Mouse (Mus musculus) large intestine, adult 2 months (tissue): ENCODE data around the gene Galp. TPM values are rescaled to one million over a fixed set of nuclear protein-coding genes. Genes with fewer than 3 reads are reported as not detected.

Experiments used
- DNase-seq: peaks from one replicate; pipeline ENCODE4 v3.0.0-alpha.2; 2012; ENCODE audit warnings: low read depth, low spot score
- WGBS: fragments of 180-500 bp; shearing (Covaris S2); methylation state at CpG from one replicate; pipeline ENCODE4 v1.1.7; 2018; 5-methylcytosine and 5-hydroxymethylcytosine counted together
- polyA plus RNA-seq: library from polyadenylated mRNA; depleted of rRNA; stranded (reverse); fragments of >200 nt; gene quantifications from 2 replicates; pipeline ENCODE4 v1.2.3, GENCODE M21; 2012; rRNA removed

Galp gene
- 0.15 TPM in 1 of 2 replicates, not detected in the other for polyA plus RNA-seq

DNA sequence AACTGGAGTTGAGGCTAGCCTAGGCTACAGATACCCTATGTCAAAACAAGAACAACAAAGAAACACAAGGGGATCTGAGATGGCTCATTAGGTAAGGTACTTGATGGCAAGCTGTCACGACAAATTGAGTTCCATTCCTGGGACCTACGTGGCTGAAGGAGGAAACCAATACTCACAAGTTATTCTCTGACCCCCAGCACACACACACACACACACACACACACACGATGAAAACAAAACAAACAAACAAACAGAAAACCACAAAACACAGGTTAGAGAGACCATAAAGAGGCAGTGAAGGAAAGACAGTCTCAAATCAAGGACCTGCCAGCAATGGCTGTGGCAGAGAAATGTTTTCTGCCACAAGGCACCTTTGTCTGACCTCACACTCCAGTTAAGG is at the start of gene Galp:
Gene Galp, plus strand, starts transcription at position 301 of the 400 bp plus-strand sequence.
- no peak for DNase-seq
- 57% methylated on average over 3 of the region's 3 CpGs for WGBS

DNA sequence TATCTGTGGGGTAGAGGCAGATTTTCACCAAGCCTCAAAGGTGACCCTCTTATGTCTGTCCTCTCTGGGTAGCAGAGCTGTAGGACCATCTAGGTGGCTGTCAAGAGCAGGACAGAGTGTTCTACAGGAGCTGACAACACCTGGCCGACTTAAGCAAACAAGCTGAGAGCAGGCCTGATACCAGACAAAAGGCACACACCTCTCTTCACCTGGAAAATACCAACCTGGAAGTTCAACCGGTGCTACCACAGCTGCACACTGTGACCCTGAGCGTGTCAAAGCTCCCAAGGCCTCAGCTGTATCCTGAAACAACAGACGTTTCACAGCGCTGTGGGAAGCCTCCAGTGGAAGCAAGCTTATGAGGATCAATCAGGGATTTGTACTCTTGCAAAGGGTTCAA is 49.2 kb upstream of the Galp start:
- no peak for DNase-seq
- 22% methylated on average over 5 of the region's 5 CpGs for WGBS

DNA sequence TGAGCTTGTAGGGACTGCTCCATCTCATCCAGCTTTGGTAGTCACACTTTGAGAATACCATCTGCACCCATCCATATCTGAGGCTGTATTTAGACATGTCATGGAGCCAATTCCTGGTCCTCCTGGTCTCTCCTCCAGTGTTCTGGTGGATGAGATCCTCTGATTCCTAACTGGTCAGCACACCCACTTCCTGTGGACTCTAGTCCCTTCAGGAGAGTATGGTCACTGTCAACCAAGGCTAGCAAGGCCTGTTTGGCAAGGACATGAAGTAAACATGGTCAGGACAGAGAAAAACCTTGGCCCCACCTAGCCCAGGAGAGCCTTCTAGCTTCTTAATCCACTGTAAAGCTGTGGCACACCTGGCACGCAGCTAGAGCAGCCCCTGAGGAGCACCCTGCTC is 45.6 kb upstream of the Galp start:
- WGBS = 24% methylated on average over 1 of the region's 1 CpGs
- DNase-seq = no peak

DNA sequence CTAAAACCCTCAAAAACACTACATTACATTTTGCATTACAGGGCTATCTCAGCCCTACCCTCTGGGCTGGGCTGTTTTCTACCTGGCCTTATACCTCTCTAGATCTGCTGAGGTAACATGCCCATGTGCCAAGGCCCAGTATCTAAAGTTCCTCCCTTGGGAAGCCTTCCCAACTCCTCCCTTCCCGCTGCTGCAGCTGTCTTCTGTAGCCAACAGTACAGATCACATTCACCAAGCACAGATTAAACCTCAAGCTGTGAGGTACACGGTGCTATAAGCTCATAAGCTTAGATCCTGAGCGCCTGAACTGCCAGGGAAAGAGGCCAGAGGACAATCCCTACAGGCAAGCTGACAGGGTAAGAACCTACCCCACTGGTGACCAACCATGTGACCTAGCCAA is 44.9 kb upstream of the Galp start:
- WGBS = 28% methylated on average over 3 of the region's 3 CpGs

DNA sequence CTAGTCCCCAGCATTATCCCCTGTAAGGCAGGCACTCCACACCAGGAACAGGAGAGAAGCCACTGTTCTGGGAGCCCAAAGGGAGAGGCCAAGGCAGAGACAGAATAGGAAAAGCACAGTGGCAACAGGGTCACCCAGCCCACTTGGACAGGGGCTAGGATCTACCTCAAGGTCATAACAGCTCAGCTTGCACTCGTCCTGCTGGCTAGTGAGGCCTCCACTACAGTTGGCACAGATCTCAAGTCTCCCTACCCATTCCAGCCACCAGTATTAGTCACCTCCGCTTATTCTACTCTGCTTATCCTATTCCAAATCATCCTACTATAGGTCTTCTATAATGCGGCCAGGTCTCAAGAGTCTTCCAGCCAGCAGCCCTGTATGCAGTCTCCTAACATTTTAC is 43.8 kb upstream of the Galp start:
- 56% methylated on average over 3 of the region's 3 CpGs for WGBS
- DNase-seq = no peak

More for the DNA sequence above, 44.9 kb upstream of the Galp start:
- no peak for DNase-seq

DNA sequence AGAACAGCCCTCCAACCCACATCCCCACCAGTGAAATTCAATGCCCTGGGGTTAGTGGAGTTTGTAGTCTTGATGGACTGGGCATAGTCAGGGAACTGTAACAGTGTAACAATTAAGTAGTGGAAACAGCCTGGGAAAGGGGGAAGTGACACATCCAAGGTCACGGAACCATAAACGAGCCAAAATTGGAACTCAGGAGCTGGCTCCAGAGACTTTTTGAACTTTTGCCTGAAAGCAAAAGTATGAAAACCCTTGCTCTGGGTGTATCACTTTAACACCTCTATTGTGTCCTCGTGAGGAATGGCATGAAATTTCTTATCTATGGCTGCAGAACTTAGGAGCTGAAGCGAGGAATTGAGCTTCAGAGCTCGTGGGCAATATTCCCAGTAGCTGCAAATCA is 42.7 kb upstream of the Galp start:
- DNase-seq = no peak
- WGBS = 11% methylated on average over 5 of the region's 5 CpGs

DNA sequence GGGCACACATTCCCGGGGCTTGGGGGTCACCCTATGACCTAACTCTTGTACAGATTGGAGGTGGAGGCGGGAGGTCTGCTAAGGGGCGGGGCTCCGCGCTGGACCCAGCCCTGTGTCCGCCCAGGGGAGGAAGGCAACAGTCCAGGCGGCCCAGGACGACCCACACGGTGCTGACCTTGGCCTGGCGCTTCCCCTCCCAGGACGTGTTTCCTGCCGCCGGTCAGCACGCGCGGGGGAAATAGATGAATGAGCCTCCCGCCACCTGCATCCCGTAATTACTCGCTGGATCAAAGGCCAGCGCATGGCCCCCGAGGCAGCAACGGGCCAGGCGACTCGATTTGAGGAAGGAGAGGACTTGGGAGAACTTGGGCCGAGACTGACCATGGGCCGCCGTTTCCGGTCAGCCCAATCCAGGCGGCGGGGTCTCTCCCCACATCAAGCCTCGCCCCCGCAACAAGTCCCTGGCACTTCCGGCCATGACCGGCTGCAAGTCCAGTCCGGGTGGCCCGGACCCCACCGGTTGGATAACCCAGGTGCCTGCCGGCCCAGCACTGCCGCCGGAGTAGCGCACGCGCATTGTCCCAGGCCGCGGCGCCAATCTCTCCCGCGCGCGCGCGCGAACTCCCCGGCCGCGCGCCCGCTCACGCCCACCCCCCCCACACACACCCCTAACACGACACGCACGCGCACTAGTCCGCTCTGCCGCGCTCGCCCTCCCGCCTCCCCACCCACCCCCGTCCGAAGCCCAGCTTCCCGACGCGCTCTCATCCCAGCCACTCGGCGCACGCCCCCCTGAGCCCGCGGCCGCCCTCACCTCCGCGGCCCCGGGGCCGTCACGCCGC is 41.6 kb upstream of the Galp start:
- WGBS = under 1% methylated on average over 85 of the region's 85 CpGs
- DNase-seq = no peak

DNA sequence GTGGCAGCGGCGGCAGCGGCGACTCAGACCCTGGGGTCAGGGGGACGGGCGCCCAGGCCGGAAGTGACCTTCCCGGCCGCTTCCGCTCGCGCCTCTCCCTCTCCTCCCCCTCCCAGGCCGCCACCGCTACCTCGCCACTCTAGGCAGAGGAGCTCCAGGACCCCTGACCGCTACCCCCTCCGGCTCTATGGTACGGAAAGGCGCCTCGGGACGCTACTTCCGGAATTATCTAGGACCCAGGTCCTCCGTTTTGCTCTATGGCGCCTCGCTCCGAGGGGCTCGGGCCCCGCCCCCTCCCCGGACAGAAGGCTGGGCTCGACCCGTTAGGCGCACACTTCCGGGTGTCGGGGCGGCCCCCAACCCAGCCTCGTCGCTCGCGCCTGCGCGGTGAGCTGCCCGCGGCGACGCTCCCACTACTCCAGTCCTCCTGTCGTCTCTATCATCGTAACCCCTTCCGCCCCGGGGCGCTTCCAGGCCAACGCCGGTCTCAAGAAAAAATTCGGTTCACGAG is 40.9 kb upstream of the Galp start, which contains the start of gene Zfp787:
Gene Zfp787, minus strand, starts transcription at position 97 of the 511 bp plus-strand sequence.
- under 1% methylated on average over 52 of the region's 54 CpGs for WGBS
- no peak for DNase-seq

DNA sequence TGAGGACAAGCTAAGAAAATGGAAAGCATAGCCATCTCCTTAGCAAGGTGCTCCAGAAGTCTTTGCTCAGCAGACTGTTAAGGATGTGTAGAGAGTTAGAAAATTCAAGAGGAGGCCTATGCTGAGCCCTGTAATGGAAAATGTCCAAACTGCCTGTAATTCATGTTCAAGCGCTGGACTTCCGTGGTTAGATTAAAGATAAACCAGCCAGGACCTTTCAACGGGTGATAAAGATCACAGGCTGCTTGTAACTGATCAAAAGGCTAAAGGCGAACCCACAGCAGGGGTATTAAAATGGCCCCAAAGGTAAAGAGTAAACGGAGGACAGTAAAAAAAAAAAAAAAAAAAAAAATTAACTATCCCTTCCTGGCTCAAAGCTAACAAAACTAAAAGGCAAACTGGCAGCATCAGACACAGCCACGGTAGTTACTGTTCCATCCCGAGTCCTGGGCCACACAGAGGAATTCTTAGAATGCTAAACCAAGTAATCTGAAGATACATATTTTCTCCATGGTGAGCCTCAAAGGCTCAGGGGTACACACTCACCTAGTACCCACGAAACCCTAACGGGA is 39.9 kb upstream of the Galp start:
- DNase-seq = no peak
- 17% methylated on average over 9 of the region's 9 CpGs for WGBS

DNA sequence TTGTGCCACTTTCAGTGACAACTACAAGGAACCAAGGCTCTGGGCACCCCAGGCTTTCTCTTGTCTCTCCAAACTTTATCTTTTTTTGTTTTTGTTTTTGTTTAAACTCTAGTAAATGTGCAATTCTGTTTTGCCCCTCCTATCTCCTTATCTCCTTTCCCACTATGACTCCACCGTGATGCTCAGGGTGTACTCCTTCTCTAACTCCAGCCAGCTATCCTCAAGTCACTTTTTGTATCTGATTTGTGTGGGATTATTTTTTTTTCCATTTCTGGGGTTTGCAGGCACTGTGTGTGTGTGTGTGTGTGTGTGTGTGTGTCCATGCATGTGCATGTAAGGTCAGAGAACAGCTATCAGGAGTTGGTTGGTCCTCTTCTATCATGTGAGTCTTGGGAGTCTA is 39.4 kb upstream of the Galp start:
- no peak for DNase-seq
- 27% methylated on average over 1 of the region's 1 CpGs for WGBS

DNA sequence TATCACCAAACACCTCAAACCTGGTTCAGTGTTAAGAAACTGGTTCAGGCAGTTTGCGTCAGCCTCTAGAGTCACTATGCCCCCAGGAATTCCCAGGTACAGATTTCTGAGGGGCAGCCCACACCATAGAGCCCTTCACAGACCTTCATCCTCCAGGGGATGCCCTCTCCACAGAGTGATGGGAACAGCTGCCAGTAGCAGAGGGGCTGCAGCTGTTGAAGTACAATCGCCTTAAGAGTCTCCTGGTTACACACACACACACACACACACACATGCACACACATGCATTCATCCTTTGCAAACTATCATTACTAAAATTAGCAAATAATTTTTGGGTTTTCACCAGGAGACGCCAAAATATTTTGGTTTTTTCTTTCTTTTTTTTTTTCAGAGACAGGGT is 37.3 kb upstream of the Galp start:
- no peak for DNase-seq
- WGBS = 89% methylated on average over 3 of the region's 3 CpGs

DNA sequence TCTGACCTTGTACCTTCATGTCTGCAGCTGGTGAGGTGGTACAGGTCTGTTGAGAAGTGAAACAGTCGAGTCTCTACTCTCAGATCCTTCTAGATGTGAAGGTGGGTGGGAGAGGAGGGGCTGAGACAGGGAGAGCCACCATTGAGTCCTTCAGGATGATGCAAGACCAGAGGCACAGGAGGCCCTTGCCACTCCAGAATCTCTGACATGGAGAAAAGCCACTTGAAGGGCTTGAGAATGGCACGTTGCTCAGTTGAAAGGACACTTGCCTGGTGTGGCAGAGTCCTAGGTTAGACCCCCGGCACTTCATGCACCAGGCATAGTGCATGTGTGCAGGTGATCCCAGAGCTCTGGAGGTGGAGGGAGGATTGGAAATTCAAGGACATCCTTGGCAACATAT is 35.3 kb upstream of the Galp start:
- DNase-seq = no peak
- WGBS = 65% methylated on average over 3 of the region's 3 CpGs

DNA sequence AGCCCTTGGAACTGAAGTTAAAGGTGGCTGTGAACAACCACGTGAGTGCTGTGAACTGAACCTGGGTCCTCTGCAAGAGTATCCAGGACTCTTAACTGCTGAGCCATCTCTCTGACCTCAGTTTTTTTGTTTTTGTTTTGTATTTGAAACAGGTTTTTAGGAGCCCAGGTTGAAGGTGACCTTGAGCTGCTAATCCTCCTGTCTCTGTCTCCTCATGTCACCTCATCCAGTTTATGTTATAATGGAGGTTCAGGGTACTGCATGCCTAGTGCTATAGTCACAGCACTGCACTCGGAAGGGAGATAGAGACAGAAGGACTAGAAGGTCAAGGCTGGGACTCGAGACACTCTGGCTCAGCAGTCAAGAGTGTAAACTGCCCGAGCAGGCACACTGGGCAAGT is 34.7 kb upstream of the Galp start:
- 88% methylated on average over 4 of the region's 4 CpGs for WGBS
- DNase-seq = no peak

DNA sequence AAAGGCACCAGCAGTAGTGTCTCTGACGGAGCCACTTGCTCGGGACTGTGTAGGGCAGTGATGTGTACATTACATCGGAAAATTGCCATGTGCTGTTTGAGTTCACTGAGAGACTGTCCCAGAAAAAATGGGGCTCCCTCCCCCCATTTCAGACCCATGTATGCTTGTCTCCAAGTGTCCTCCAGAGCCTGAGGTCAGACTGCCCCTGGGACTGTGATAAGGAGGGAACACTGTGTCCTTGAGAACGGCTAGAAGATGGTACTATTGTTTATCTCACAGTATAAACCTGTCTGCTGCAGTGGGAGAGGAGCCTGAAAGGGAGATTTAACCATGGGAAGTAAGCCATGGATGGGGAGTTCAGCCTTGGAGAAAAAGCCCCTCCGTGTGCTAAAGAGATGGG is 32.2 kb upstream of the Galp start:
- 65% methylated on average over 5 of the region's 5 CpGs for WGBS
- DNase-seq = no peak

DNA sequence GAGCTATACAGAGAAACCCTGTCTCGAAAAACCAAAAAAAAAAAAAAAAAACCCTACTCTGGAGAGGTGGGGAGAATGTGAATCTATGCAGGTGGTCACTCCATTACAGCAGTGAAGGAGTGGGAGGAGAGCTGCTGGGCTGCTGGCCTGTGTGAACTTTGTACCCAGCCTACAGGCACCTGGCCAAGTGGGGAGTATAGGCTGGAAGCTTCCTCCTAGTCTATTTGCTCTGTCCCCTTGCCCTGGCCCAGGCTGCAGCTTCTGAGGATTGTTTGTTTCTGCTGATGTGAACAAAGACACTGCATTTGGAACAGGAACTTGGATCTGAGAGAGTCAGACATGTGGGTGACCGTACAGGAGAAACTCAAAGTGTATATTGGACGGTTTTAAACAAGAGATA is 27.5 kb upstream of the Galp start:
- no peak for DNase-seq
- 16% methylated on average over 3 of the region's 3 CpGs for WGBS

DNA sequence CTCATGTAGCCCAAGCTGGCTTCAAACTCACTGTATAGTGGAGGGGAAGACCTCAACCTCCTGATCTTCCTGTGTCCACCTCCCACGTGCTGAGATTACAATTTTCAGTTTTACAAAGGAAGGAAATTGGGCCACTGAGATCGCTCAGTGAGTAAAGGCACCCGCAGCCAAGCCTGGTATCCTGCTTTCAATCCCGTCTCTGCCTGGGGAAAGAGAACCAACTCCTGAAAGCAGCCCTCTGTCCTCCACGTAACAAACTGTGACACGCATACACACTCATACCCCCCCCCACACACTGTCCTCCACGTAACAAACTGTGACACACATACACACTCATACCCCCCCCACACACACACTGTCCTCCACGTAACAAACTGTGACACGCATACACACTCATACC is 26.5 kb upstream of the Galp start:
- DNase-seq = no peak
- WGBS = 65% methylated on average over 9 of the region's 9 CpGs

DNA sequence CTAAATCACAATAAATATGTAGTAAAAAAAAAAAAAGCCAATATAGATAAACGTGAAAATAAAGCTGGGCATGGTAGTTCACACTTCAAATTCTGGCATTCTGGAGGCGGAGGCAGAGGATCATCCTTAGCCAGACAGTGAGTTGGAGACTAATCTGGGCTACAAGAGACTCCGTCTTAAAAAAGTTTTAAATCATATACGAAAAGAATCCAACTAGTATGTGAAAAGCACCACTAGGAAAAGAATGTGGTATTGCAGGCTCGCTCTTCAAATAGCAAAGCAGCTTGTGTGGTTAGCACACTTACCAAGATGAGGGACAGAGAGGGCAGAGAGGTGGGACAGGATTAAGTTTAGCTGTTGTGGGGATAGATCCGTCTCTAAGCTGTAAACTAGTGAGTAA is 26.0 kb upstream of the Galp start:
- 34% methylated on average over 6 of the region's 6 CpGs for WGBS
- DNase-seq = no peak

DNA sequence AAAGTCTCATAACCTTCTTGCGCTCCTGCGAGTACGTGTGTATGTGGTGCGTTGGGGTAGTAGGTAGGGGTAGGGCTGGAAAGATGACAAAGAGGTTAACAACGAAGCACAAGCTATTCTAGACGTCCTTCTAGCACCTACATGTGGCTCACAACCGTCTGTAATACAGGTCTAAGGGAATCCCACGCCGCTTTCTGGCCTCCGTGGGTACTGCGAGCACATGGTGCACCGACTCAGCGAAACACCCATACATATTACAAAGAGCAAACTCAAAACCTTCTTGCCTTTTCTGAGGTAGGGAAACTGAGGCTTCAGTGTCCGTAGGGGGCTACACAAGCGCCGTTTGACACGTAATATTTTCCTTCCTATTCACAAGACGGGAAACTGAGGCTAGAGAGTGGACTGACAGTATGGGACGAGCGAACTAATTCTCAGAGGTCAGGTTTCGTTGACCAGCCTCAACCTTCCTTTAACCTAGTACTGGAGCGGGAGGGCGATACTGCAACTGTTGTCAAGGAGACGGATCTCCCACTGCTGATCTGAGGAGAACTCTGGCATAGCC is 25.4 kb upstream of the Galp start:
- DNase-seq = no peak

DNA sequence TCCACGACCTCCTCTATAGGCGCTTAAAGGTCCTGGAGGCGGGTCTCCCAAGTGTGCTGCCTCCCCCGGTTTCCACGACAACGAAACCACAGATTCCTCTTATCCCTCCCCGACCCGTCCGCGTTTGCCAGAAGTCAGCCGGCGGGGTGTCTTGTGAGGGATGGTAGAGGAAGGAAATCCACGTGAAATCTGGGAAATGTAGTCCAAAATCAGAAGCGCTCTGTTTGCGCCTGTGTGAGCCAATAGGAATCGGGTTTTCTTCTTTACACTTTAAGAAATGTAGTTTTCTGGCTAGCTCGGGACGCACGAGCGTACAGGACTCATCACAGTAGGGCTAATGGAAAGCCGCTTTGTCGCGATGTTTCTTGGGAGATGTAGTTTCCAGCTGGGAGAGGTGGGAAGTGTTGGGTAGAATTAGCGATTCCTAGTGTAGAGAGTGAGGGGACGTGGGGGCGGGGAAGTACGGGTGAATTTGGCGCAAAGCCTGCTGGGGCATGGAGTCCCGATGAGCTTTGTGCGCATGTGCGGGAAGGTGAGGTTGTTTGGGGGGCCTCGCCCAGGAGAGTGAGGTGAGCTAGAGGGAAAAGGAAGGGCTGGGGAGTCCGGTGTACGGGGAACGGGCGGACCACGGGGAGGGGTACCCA is 24.8 kb upstream of the Galp start, which contains the start of gene Zfp444:
Gene Zfp444, plus strand, starts transcription at position 221 of the 644 bp plus-strand sequence.
- no peak for DNase-seq
- 1% methylated on average over 37 of the region's 37 CpGs for WGBS

More for the DNA sequence above, 25.4 kb upstream of the Galp start:
- WGBS = under 1% methylated on average over 24 of the region's 24 CpGs

DNA sequence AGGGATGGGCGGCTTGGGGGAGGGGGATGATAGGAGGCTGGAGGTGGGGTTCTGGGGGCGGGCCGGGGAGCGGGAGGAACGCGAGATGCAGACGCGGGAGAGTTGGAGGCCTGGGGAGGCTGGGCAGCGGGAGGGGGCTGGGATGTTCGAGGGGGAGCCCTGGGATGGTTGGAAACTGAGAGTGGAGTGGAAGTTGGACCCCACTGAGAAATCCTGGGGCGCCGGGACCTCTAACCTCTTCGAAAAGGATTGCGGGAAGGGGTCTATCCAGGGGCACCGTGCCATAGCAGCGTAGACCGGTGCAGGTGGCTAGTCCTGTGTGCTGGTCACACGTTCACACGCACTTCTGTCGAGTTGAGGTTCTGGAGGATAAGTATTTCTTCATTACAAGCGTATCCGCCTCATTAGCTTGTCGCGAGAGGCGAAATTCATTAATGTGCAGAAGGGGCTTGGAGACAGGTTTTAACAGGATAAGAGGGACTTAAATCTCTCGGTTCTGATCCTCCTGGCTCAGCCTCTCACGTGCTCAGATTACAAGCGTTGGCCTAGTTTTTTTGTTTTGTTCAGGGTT is 24.1 kb upstream of the Galp start:
- 2% methylated on average over 28 of the region's 28 CpGs for WGBS
- no peak for DNase-seq
